Mouse (Mus musculus) midbrain, postnatal 0 days (tissue): ENCODE results near the gene Lrrc56. TPM values are rescaled to one million over a fixed set of nuclear protein-coding genes. Genes with fewer than 3 reads are reported as not detected.

Experiments used
- ATAC-seq: fragments of 200-750 bp; cut with Nextera tagmentation; 2 replicates; pipeline ENCODE4 v1.8.0; 2017; ENCODE audit warnings: moderate number of reproducible peaks, mild to moderate bottlenecking, moderate TSS enrichment, moderate library complexity; ENCODE audit not compliant: low FRiP score
- DNase-seq: peaks from one replicate; pipeline ENCODE4 v3.0.0-alpha.2; 2015; ENCODE audit warnings: low spot score
- H3K27ac ChIP-seq: fragments of 300-500 bp; sonication (generic); 2 replicates; pipeline ENCODE4 v1.5.1; 2014; ENCODE audit warnings: low read depth, mild to moderate bottlenecking, low read length, mixed read lengths
- H3K27me3 ChIP-seq: fragments of 300-500 bp; sonication (generic); 2 replicates; pipeline ENCODE4 v1.6.1; 2014; ENCODE audit warnings: low read length, control low read depth, mixed read lengths; ENCODE audit not compliant: insufficient read depth
- H3K36me3 ChIP-seq: fragments of 300-500 bp; sonication (generic); 2 replicates; pipeline ENCODE4 v1.6.1; 2014; ENCODE audit warnings: low read length, control low read depth, mixed read lengths; ENCODE audit not compliant: insufficient read depth
- H3K4me1 ChIP-seq: fragments of 300-500 bp; sonication (generic); 2 replicates; pipeline ENCODE4 v1.6.1; 2014; ENCODE audit warnings: mild to moderate bottlenecking, control low read depth, antibody characterized with exemption, low read length, mixed read lengths; ENCODE audit not compliant: insufficient read depth
- H3K4me2 ChIP-seq: fragments of 300-500 bp; sonication (generic); 2 replicates; pipeline ENCODE4 v1.6.1; 2014; ENCODE audit warnings: low read depth, mild to moderate bottlenecking, low read length, mixed read lengths; ENCODE audit not compliant: poor library complexity, severe bottlenecking
- H3K4me3 ChIP-seq: fragments of 300-500 bp; sonication (generic); 2 replicates; pipeline ENCODE4 v1.5.1; 2014; ENCODE audit warnings: low read depth, mild to moderate bottlenecking, low read length, moderate library complexity
- H3K9ac ChIP-seq: fragments of 300-500 bp; sonication (generic); replicated peaks from 2 replicates; pipeline ENCODE4 v1.6.1; 2014; ENCODE audit warnings: mild to moderate bottlenecking, low read length, moderate library complexity, mixed read lengths; ENCODE audit not compliant: poor library complexity, severe bottlenecking
- H3K9me3 ChIP-seq: fragments of 300-500 bp; sonication (generic); 2 replicates; pipeline ENCODE4 v1.6.1; 2016; ENCODE audit warnings: low read length, control low read depth
- CTCF ChIP-seq: IDR thresholded peaks from 2 replicates; pipeline ENCODE4 v1.5.1; 2016; ENCODE audit warnings: antibody characterized with exemption, mild to moderate bottlenecking
- whole genome bisulfite sequencing: fragments of 180-500 bp; shearing (Covaris S2); extraction: QIAGEN DNeasy Blood & Tissue Kit; methylation state at CpG from one replicate; pipeline ENCODE4 v1.1.7; 2014; 5-methylcytosine and 5-hydroxymethylcytosine counted together
- polyA plus RNA-seq: library from polyadenylated mRNA; unstranded; fragments of >200 nt; fragmentation: Nextera tagmentation; extraction: Ambion mirVana; gene quantifications from 2 replicates; pipeline ENCODE4 v1.2.1, GENCODE M21; 2015
- total RNA-seq: library from RNA; depleted of rRNA; stranded (reverse); fragments of >200 nt; gene quantifications from 2 replicates; pipeline ENCODE4 v1.2.3, GENCODE M21; 2014

Gene Lrrc56
- total and polyA plus RNA-seq, 2 experiments from 2014 or later, result 8.6 to 14.9 TPM

DNA sequence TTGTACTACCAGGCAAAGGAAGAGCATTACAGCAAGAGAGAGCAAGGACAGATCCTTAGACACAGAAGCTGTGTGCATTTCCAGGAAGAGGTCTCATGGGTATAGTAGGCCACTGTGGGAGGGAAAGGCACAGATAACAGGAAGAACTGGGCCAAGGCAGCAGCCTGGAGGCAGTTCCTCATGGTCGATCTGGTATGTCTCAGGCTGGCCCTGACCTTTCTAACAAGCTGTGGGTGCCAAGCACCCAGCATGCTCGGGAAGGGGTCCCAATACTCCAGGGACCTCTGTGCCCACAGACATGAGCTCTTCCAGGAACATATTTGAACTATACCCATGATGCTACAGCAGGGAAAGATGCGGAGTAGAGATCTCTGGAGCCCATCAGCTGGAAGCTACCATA is 10.6 kb downstream of the Lrrc56 start:
- WGBS, result 74% methylated on average over 3 of the region's 3 CpGs
- no peaks in the 10 kb centered on the region for H3K27me3 ChIP-seq
- no peak overlapping the region for H3K9ac ChIP-seq
- DNase-seq (no peak), ATAC-seq (no peak)
- no peak overlapping the region for H3K4me2 ChIP-seq
- no peak overlapping the region for H3K27ac ChIP-seq
- no peak for TF ChIP-seq CTCF
- no peaks in the 10 kb centered on the region for H3K36me3 ChIP-seq
- H3K4me3 ChIP-seq, result no peak overlapping the region
- H3K4me1 ChIP-seq, result no peaks in the 10 kb centered on the region
- no peaks in the 10 kb centered on the region for H3K9me3 ChIP-seq

DNA sequence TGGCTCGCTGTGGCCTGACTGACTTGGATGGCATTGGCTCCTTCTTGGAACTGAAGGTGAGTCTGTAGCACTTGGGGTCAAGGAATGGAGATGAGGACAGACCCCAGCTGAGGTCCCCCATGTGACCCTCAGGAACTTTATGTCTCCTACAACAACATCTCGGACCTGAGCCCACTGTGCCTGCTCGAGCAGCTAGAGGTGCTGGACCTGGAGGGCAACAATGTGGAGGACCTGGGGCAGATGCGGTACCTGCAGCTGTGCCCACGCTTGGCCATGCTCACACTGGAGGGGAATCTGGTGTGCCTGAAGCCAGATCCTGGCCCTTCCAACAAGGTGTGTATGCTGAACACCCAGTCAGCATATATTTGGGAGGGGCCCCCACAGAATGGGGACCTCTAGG is 11.5 kb downstream of the Lrrc56 start:
- no peak for TF ChIP-seq CTCF
- Histone ChIP-seq H3K9me3 (no peaks in the 10 kb centered on the region), H3K36me3 (no peaks in the 10 kb centered on the region), H3K4me1 (no peaks in the 10 kb centered on the region), H3K27me3 (no peaks in the 10 kb centered on the region), H3K4me2 (no peak overlapping the region), H3K27ac (no peak overlapping the region), H3K9ac (no peak overlapping the region), H3K4me3 (no peak overlapping the region)
- no peak for DNase-seq
- no peak for ATAC-seq
- 89% methylated on average over 5 of the region's 5 CpGs for WGBS

DNA sequence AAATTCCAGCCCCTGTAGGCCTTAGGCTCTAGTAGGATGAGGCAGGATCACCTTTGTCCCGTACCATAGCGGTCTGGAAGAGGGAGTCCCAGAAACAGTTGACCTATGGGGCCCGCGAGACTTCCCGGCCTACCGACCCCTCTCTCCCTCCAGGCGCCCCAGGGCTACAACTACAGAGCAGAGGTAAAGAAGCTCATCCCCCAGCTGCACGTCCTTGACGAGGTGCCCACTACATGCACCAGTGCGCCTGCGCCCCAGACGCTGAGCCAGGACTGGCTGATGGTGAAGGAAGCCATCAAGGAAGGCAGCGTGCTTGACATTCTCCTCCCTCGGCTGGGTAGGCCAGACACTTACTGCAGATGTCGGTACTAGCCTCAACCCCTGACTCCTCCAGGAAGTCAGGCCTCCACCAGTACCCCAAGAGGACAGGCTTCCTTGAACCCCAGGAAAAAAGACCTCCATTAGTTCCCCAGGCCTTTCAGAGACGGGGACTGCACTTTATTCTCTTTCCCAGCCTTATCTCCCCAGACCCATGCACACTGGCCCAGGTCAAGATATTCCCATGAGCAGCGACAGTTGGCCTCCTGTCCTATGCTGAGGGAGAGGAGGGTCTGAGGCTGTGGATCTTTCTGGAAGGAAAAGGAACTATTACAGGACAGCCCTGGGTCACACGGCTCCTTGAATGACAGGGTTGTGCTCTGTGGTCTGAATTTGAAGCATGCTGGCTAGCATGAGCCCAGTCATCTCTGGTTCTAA is 12.4 kb downstream of the Lrrc56 start:
- no peaks in the 10 kb centered on the region for H3K36me3 ChIP-seq
- TF ChIP-seq CTCF, result no peak
- no peaks in the 10 kb centered on the region for H3K4me1 ChIP-seq
- H3K9me3 ChIP-seq, result no peaks in the 10 kb centered on the region
- no peaks in the 10 kb centered on the region for H3K27me3 ChIP-seq
- H3K4me2 ChIP-seq, result no peak overlapping the region
- no peak for ATAC-seq
- no peak for DNase-seq
- no peak overlapping the region for H3K4me3 ChIP-seq
- H3K27ac ChIP-seq, result no peak overlapping the region
- H3K9ac ChIP-seq, result no peak overlapping the region
- 93% methylated on average over 18 of the region's 18 CpGs for WGBS

DNA sequence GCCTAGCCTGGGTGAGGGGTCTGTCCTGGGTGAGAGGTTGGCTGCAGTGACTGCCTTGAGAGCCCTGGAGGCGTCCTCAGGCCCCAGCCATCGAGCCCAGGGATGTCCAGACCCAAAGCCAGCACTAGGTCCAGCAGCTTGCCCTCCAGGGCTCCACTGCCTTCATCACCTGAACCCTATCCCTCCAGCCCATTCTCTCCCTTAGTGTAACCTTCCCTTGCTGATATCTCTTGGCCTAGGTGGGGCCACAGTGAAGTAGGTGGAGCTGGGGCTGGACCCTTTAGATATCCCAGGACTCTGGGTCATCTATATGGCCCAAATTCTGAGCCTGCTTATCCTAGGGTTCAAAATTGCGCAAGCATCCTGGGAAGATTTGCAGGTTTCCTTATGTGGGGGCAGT is 15.6 kb downstream of the Lrrc56 start:
- DNase-seq, result no peak
- Histone ChIP-seq H3K9me3 (no peaks in the 10 kb centered on the region), H3K36me3 (no peaks in the 10 kb centered on the region), H3K27ac (no peak overlapping the region), H3K4me2 (no peak overlapping the region), H3K4me3 (no peak overlapping the region), H3K4me1 (no peaks in the 10 kb centered on the region), H3K9ac (no peak overlapping the region), H3K27me3 (no peaks in the 10 kb centered on the region)
- no peak for ATAC-seq
- TF ChIP-seq CTCF, result no peak
- WGBS, result 62% methylated on average over 3 of the region's 3 CpGs

DNA sequence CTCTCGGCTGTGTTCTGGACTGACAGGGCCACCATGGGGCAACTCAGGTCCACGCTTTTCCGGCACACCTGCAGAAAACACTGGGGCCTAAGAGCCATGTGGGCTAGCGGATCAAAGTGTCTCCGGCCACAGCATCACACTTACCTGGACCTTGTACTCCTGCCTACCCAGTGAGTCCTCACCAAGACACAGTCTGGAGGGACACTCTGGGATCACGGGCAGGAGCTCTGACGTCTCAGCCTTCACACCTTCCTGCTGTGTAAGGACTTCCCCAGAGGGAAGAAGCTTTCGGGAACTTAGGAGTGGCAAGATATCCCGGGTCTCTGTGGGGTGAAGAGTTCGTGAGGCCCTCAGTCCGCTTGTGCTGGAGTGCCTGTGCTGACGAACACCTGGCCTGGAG is 16.2 kb downstream of the Lrrc56 start:
- ATAC-seq, result no peak

DNA sequence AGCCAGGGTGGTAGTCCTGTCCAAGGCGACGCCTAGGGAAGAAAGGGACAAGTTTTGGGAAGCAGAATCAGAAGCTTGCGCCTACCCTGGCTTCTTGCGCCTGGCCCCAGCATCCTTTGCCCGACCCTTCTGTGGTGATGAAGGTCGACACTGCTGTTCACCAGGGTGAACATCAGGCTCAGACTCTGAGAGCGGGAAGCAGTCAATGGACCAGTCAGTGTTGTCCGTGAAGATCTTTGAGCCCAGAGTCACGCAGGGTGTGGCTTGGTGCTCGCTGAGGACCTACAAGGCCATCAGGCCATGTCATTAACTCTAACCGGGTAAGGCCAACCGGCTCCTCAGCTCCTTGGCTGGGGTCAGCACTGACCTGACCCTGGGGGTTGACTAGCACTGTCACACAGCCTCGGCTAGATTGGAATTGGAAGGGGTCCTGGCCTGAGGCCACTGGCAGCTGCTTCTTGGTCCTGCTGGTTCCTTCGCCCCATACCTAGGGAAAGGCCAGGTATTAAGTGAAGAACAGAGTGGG is 16.7 kb downstream of the Lrrc56 start:
- H3K27me3 ChIP-seq, result no peaks in the 10 kb centered on the region
- H3K4me1 ChIP-seq, result 0 out of 2 replicates have a peak, but pooled peaks cover 4% of the 10 kb centered on the region
- no peaks in the 10 kb centered on the region for H3K36me3 ChIP-seq
- 92% methylated on average over 14 of the region's 14 CpGs for WGBS
- ATAC-seq (no peak), DNase-seq (no peak)
- H3K9ac ChIP-seq, result no peak overlapping the region
- H3K4me3 ChIP-seq, result no peak overlapping the region
- no peak for TF ChIP-seq CTCF
- no peaks in the 10 kb centered on the region for H3K9me3 ChIP-seq
- H3K27ac ChIP-seq, result no peak overlapping the region
- no peak overlapping the region for H3K4me2 ChIP-seq

More for the DNA sequence above, 16.2 kb downstream of the Lrrc56 start:
- H3K4me2 ChIP-seq, result no peak overlapping the region
- H3K27ac ChIP-seq, result no peak overlapping the region
- TF ChIP-seq CTCF, result no peak
- no peak overlapping the region for H3K9ac ChIP-seq
- H3K27me3 ChIP-seq, result no peaks in the 10 kb centered on the region
- no peaks in the 10 kb centered on the region for H3K36me3 ChIP-seq
- 90% methylated on average over 12 of the region's 12 CpGs for WGBS
- no peak overlapping the region for H3K4me3 ChIP-seq
- 0 out of 2 replicates have a peak, but pooled peaks cover 3% of the 10 kb centered on the region for H3K4me1 ChIP-seq
- no peaks in the 10 kb centered on the region for H3K9me3 ChIP-seq
- no peak for DNase-seq
